Comparison of ENCODE assay signal across 22 mouse cellular contexts in the genomic region with DNA sequence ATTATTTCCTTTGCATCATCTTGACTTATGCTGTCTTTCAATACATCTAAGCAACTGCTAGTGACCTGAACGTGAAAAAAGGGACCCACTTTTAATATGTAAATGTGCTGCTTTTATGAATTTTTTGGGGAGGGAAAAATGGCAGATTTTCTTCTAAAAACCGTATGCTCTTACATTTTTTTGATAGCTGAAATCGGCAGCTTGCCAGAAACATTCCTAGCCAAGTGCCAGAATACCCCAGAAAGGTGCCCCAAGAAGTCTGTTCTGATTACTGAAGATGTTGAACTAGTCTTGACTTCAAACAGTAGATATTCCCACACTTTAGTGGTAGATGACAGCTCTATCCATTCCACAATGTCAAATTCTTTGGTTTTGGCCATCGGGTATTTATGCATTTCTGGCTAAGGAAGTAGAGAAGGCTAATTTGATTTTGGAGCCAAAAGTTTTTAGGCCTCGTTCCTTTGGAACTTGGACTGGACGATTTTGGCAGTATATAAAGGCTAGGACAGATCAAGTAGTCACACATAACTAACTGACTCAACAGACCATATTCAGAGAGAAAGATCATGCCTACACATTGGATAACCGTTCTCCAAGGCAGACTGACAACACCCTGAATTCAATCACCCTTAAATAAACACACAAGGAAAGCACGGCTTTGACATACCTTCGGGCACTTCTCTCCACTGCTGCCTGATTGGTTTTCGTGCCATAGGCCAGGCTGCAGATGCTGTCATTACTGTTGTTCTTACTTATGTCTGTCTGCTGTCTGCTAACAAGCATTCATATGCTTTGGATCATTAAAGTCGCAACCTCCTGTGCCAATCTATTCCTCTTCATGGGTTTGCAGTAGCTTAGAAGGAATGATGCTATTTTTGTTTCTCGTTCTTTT.
DNase-seq lines count a peak whose midpoint lies in the region; ATAC-seq and TF ChIP-seq lines count a peak whose summit lies in the region.
"Had no signal": no experiment of that assay in that cellular context is flagged by ENCODE, and none has a peak within 500 bp of the region (broad histone marks: within the 10 kb centered on the region; RNA-seq: fewer than 3 reads in every experiment).

No protein-coding gene starts in this region.

- no peak overlapping the region for H3K9ac ChIP-seq in hindbrain, embryonic 15.5 days
- no peak overlapping the region for H3K9ac ChIP-seq in lung, embryonic 14.5 days
- H3K9ac ChIP-seq in forebrain, embryonic 16.5 days (replicated peaks; ENCODE audit: low read depth, low read length): no peak overlapping the region
- H3K9ac ChIP-seq: hindbrain, embryonic 13.5 days; intestine, embryonic 15.5 days; limb, embryonic 13.5 days; liver, embryonic 14.5 days; neural tube, embryonic 15.5 days had no signal

- H3K4me2 ChIP-seq in hindbrain, embryonic 15.5 days: no peak overlapping the region
- no peak overlapping the region for H3K4me2 ChIP-seq in lung, embryonic 14.5 days
- H3K4me2 ChIP-seq in forebrain, embryonic 16.5 days (ENCODE audit: low read length): no peak overlapping the region
- H3K4me2 ChIP-seq: hindbrain, embryonic 13.5 days; intestine, embryonic 15.5 days; limb, embryonic 13.5 days; neural tube, embryonic 15.5 days had no signal

- no peak for TF ChIP-seq CTCF in cerebellum, adult 2 months (IDR thresholded peaks at IDR 0.05; ENCODE audit: borderline replicate concordance, insufficient read depth, low read depth, low read length)
- TF ChIP-seq CTCF in lung, embryonic 14.5 days (IDR thresholded peaks at IDR 0.05; ENCODE audit: low read depth): no peak

- 61% methylated on average over 12 of the region's 12 CpGs for WGBS in cerebellum, adult 2 months
- WGBS in hindbrain, embryonic 15.5 days: 75% methylated on average over 12 of the region's 12 CpGs
- 88% methylated on average over 12 of the region's 12 CpGs for WGBS in hindbrain, embryonic 10.5 days
- 67% methylated on average over 12 of the region's 12 CpGs for WGBS in lung, embryonic 14.5 days
- WGBS in forebrain, embryonic 16.5 days: 50% methylated on average over 12 of the region's 12 CpGs

- H3K4me1 ChIP-seq in cerebellum, adult 2 months (ENCODE audit: control insufficient read depth, insufficient read depth, low read length): peaks cover 6% of the 10 kb centered on the region; the same call in 1 of the 2 replicates
- H3K4me1 ChIP-seq in hindbrain, embryonic 15.5 days (replicated peaks): no peaks in the 10 kb centered on the region
- H3K4me1 ChIP-seq in hindbrain, embryonic 10.5 days (replicated peaks): no peaks in the 10 kb centered on the region
- H3K4me1 ChIP-seq in lung, embryonic 14.5 days (ENCODE audit: insufficient read depth): no peaks in the 10 kb centered on the region
- H3K4me1 ChIP-seq in forebrain, embryonic 16.5 days (replicated peaks; ENCODE audit: control insufficient read depth, insufficient read depth, low read length): peaks cover 12% of the 10 kb centered on the region
- H3K4me1 ChIP-seq: heart, embryonic 10.5 days; hindbrain, embryonic 13.5 days; intestine, embryonic 15.5 days; limb, embryonic 13.5 days; midbrain, embryonic 10.5 days; neural tube, embryonic 15.5 days had no signal

- H3K36me3 ChIP-seq in hindbrain, embryonic 15.5 days: no peaks in the 10 kb centered on the region
- no peaks in the 10 kb centered on the region for H3K36me3 ChIP-seq in hindbrain, embryonic 10.5 days
- H3K36me3 ChIP-seq in lung, embryonic 14.5 days (ENCODE audit: insufficient read depth): no peaks in the 10 kb centered on the region
- H3K36me3 ChIP-seq in forebrain, embryonic 16.5 days (ENCODE audit: control insufficient read depth, insufficient read depth): no peaks in the 10 kb centered on the region
- H3K36me3 ChIP-seq: heart, embryonic 10.5 days; hindbrain, embryonic 13.5 days; intestine, embryonic 15.5 days; limb, embryonic 13.5 days; midbrain, embryonic 10.5 days; neural tube, embryonic 15.5 days had no signal

- H3K9me3 ChIP-seq in hindbrain, embryonic 15.5 days: no peaks in the 10 kb centered on the region
- no peaks in the 10 kb centered on the region for H3K9me3 ChIP-seq in hindbrain, embryonic 10.5 days
- H3K9me3 ChIP-seq in lung, embryonic 14.5 days (ENCODE audit: low read depth, low read length): no peaks in the 10 kb centered on the region
- no peaks in the 10 kb centered on the region for H3K9me3 ChIP-seq in forebrain, embryonic 16.5 days (ENCODE audit: control insufficient read depth, low read length)
- H3K9me3 ChIP-seq: heart, embryonic 10.5 days; hindbrain, embryonic 13.5 days; intestine, embryonic 15.5 days; limb, embryonic 13.5 days; midbrain, embryonic 10.5 days; neural tube, embryonic 15.5 days had no signal

- H3K27ac ChIP-seq in cerebellum, adult 2 months (ENCODE audit: insufficient read depth, low read length): no peak overlapping the region
- 0 out of 2 replicates have a peak overlapping the region, but pooled peaks have one; percentile 2 for H3K27ac ChIP-seq in hindbrain, embryonic 15.5 days (replicated peaks)
- H3K27ac ChIP-seq in hindbrain, embryonic 10.5 days: no peak overlapping the region
- no peak overlapping the region for H3K27ac ChIP-seq in lung, embryonic 14.5 days (ENCODE audit: low read depth)
- H3K27ac ChIP-seq in forebrain, embryonic 16.5 days (ENCODE audit: low read length): peak overlapping the region; percentile 84
- H3K27ac ChIP-seq: heart, embryonic 10.5 days; hindbrain, embryonic 13.5 days; intestine, embryonic 15.5 days; limb, embryonic 13.5 days; liver, embryonic 14.5 days; midbrain, embryonic 10.5 days; neural tube, embryonic 15.5 days had no signal

- H3K27me3 ChIP-seq in cerebellum, adult 2 months (ENCODE audit: control insufficient read depth, insufficient read depth, low read length): no peaks in the 10 kb centered on the region
- no peaks in the 10 kb centered on the region for H3K27me3 ChIP-seq in hindbrain, embryonic 15.5 days
- no peaks in the 10 kb centered on the region for H3K27me3 ChIP-seq in hindbrain, embryonic 10.5 days (ENCODE audit: insufficient read depth, poor library complexity, severe bottlenecking)
- H3K27me3 ChIP-seq in lung, embryonic 14.5 days (ENCODE audit: insufficient read depth, low read length): no peaks in the 10 kb centered on the region
- no peaks in the 10 kb centered on the region for H3K27me3 ChIP-seq in forebrain, embryonic 16.5 days (replicated peaks; ENCODE audit: control insufficient read depth, insufficient read depth, low read length)
- H3K27me3 ChIP-seq: hindbrain, embryonic 13.5 days; intestine, embryonic 15.5 days; limb, embryonic 13.5 days; neural tube, embryonic 15.5 days had no signal

- peak; percentile 14 to 47 for DNase-seq in cerebellum, postnatal 14 days
- no peak for DNase-seq in cerebellum, adult 2 months
- no peak for DNase-seq in hindbrain, embryonic 10.5 days (ENCODE audit: low spot score)
- DNase-seq in lung, embryonic 14.5 days: peak; percentile 36
- DNase-seq in lung, adult 18-20 months: no peak
- DNase-seq in layer of hippocampus, adult 18-20 months (ENCODE audit: low spot score in 2 of 2): no peak
- DNase-seq: adrenal gland, postnatal 36 days; kidney, adult 8-10 months; kidney, postnatal 10 days; thymus, postnatal 25 days had no signal

- H3K4me3 ChIP-seq in cerebellum, adult 2 months (replicated peaks; ENCODE audit: insufficient read depth, low read depth, low read length): no peak overlapping the region
- no peak overlapping the region for H3K4me3 ChIP-seq in hindbrain, embryonic 15.5 days
- H3K4me3 ChIP-seq in hindbrain, embryonic 10.5 days: no peak overlapping the region
- H3K4me3 ChIP-seq in lung, embryonic 14.5 days (ENCODE audit: low read depth, low read length): no peak overlapping the region
- H3K4me3 ChIP-seq in forebrain, embryonic 16.5 days (replicated peaks; ENCODE audit: low read length): no peak overlapping the region
- H3K4me3 ChIP-seq: erythroblast, embryonic 14.5 days; heart, embryonic 10.5 days; hindbrain, embryonic 13.5 days; intestine, embryonic 15.5 days; limb, embryonic 13.5 days; midbrain, embryonic 10.5 days; neural tube, embryonic 15.5 days had no signal

- ATAC-seq in hindbrain, embryonic 15.5 days (ENCODE audit: low FRiP score, low read depth): no peak
- no peak for ATAC-seq in lung, embryonic 14.5 days (ENCODE audit: insufficient read depth)
- peak; percentile 57 for ATAC-seq in forebrain, embryonic 16.5 days
- ATAC-seq: CD4-positive, CD25-positive, alpha-beta regulatory T cell, adult 4 months; intestine, embryonic 15.5 days; lung, postnatal 0 days had no signal

- TF ChIP-seq POLR2A in cerebellum, adult 2 months (IDR thresholded peaks at IDR 0.05; ENCODE audit: borderline replicate concordance, insufficient read depth, low read length): no peak

Comparison
In these comparisons a context has a peak if more than half of its experiments do, and no peak if none do; other contexts are left out.
1. DNase-seq: peak in cerebellum, postnatal 14 days (2 of 2) and lung, embryonic 14.5 days (single experiment); none in cerebellum, adult 2 months (0 of 2), hindbrain, embryonic 10.5 days (single experiment), lung, adult 18-20 months (0 of 2) and layer of hippocampus, adult 18-20 months (0 of 2).
2. H3K27ac ChIP-seq: peak in hindbrain, embryonic 15.5 days (single experiment) and forebrain, embryonic 16.5 days (single experiment); none in cerebellum, adult 2 months (single experiment), hindbrain, embryonic 10.5 days (single experiment) and lung, embryonic 14.5 days (single experiment).